In the genomic region with DNA sequence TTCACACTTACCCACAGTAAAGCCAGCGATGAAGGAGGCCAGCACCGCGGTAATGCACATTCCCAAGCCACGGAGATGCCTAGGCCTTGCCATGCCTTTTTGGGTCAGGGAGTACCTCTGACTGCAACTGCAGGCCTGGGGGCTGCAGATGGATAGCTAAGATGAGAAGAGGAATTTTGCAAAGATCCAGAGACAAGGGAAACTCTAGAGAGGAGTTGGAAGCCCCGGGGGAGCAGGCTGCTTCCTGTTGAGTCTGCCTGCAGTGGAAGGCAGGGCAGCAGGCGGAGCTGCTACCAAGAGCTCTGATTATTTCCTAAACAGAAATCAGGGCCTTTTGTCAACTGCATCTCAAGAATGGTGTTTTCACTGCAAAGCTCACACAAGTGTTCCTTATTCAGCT, we compare ENCODE assay signal across 8 mouse cellular contexts. TPM values are rescaled to one million over a fixed set of nuclear protein-coding genes. Genes with fewer than 3 reads are reported as not detected.
DNase-seq lines count a peak whose midpoint lies in the region.

No protein-coding gene starts in this region.

- DNase-seq in 3T3-L1 (ENCODE audit: low read depth, low spot score) (peak; percentile 45), R1 (ENCODE audit: low read depth, low spot score) (peak; percentile 29)
- peak; percentile 24 to 32 for DNase-seq in heart, adult 9 months (ENCODE audit: low spot score in 2 of 2)
- DNase-seq in kidney, postnatal 10 days: peak; percentile 38
- no peak for DNase-seq in Muller cell, postnatal 12 days (ENCODE audit: inconsistent ontology term)
- no peak for DNase-seq in frontal cortex, postnatal 14 days (ENCODE audit: low spot score in 2 of 2)
- no peak for DNase-seq in cerebellum, adult 11 months
- no peak for DNase-seq in layer of hippocampus, postnatal 25 days (ENCODE audit: extremely low spot score in 1 of 2, low spot score in 1 of 2)

RNA-seq across cellular contexts. Expression of gene Naalad2, which starts 17.0 kb away (rescaled TPM):
- total RNA-seq in layer of hippocampus, postnatal 25 days (2021): under 1 TPM; 0.40 to 0.66 TPM

RNA-seq across cellular contexts. Expression of gene Ubtfl1, which starts 18.4 kb away (rescaled TPM):
- total RNA-seq in layer of hippocampus, postnatal 25 days (2021): not detected

RNA-seq across cellular contexts. Expression of gene Mbd3l2, which starts 44.7 kb away (rescaled TPM):
- total RNA-seq in layer of hippocampus, postnatal 25 days (2021): not detected

Comparison
In these comparisons a context has a peak if more than half of its experiments do, and no peak if none do; other contexts are left out.
1. DNase-seq: peak in 3T3-L1 (single experiment), R1 (single experiment), heart, adult 9 months (2 of 2) and kidney, postnatal 10 days (single experiment); none in Muller cell, postnatal 12 days (single experiment), frontal cortex, postnatal 14 days (0 of 2), cerebellum, adult 11 months (single experiment) and layer of hippocampus, postnatal 25 days (0 of 2).